Mouse (Mus musculus) erythroblast, adult 5-6 weeks (primary cell): ENCODE results near the gene Hnf4a. TPM values are rescaled to one million over a fixed set of nuclear protein-coding genes. Genes with fewer than 3 reads are reported as not detected.
A peak's percentile ranks its signal among the peaks of the same experiment; 100 is the strongest.

Experiments used
- ATAC-seq: replicated peaks from 2 replicates; pipeline ENCODE4 v1.8.0; 2016; ENCODE audit warnings: moderate number of reproducible peaks, mild to moderate bottlenecking, moderate TSS enrichment, inconsistent platforms; ENCODE audit not compliant: poor library complexity, low FRiP score, severe bottlenecking
- total RNA-seq, 2 experiments: library from RNA; stranded (forward) in 1 of 2; stranded (reverse) in 1 of 2; fragments of 150-400 nt in 1 of 2; fragments of 200-764, 138-1000 nt in 1 of 2; gene quantifications; 2 replicates each; pipeline versions ENCODE4 v1.2.3 to v1.2.4; 2015 to 2017; ENCODE audit warnings: low replicate concordance in 2 of 2

The Hnf4a gene
- total RNA-seq, 2 experiments from 2014 or later = 0.26 TPM; not detected in 1

DNA sequence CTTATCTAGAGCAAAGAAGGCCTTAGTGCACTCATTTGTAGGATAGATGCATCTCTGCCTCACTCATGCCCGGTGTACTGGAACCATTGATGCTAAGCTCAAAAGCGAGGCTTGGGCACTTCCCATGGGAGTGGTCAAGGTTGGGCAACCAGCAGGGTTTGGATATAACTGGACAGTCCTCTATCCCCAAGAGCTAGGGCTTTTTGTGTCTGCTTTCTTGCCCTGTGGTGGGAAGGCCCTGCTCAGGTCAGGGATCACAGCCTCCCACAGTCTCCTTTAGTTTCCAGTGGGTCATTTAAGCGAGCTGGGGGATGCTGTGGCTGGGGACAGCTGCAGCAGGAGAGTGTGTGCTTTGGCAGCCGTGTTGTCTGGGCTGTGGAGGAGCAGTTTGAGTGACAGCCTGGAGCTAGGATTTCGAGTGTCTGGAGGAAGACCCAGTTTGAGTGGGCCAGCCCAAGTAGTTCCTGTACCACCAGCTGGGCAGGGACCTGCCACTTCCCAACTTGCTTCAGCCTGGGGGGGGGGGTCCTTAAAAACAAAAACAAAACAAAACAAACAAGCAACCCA, 16.8 kb upstream of the Hnf4a start:
- ATAC-seq = no peak

- no peak for ATAC-seq
Observed at GRCm38 (mm10) chr2:163490656-163491055, 16.0 kb upstream of the Hnf4a start.

DNA sequence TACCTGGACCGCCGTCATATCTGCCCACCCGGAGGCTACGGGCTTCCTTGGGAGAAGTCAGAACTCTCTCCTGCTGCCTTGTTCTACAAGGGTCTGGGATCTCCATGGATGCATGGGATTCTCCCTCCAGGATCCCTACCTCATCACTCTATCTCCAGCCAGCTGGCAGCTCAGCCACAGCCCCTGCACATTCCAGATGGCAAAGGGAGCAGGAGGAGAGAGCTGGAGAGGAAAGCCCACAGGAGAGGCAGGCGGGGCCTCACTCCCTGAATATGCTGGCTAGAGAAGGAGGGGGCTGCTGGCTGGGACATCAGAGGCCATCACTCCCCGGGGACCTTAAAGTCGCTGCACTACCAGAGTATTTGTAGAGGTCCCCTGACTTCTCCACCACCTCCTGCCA, 15.3 kb upstream of the Hnf4a start:
- ATAC-seq = no peak

DNA sequence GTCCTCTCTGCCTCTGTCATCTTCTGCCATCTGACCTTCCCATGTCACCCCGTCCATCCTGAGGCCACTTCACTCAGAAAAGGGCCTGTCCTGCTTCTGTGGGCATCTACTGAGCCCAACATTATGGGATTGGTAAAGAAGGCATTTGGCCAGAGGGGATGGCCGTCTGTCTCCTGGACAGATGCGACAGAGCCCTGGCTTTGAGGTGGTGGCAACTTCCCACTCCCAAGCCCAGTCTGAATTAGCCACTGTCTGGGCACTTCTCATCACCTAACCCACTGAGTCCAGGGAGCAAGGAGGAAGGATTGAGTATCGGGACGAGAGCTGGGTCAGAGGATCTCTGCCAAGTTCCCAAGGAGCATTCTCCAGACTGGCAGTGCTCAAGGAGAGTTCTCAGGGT, 14.6 kb upstream of the Hnf4a start, which contains the start of gene R3hdml:
Gene R3hdml (plus strand): TSS at position 301 of the 400 bp plus-strand sequence.
- no peak for ATAC-seq

DNA sequence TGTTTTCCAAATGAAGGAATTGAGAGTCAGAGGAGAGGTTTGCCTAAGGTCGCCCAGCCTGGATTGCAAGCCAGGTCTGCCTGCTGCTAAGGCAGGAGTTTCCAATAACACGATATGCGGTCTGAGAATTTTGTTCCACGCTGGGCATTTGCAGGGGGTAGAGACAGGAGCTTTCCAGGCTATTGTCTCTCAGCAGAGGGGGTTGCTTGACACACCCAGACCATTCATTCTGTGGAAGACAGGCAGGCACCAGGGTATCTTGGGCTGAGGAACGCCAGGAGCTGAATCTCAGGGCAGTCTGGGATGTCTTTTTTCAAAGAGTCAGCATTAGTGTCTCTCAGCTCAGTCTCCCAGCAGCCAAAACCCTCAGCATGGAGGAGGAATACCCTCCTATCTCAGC, 13.6 kb upstream of the Hnf4a start:
- ATAC-seq = no peak

DNA sequence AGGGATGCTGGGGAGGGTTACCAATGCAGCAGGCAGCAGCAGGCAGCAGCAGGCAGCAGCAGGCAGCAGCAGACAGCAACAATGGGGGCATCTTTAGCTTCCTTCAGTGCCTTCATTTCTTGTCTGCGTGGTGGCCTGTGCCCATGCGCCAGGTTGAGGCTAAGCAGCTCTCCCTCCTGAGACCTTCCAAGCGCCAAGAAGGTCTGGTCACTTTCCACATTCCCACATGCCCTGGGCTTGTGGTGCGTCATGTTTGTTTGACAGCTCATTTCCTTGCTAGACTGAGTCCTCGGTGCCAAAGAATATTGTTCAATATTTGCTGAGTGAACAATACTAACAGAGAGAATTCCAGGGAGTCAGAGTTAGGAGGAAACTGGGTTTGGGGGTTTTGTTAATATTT, 12.6 kb upstream of the Hnf4a start:
- ATAC-seq = no peak

- ATAC-seq = no peak
Observed at GRCm38 (mm10) chr2:163494456-163494855, 12.2 kb upstream of the Hnf4a start.

- ATAC-seq = no peak
Observed at GRCm38 (mm10) chr2:163502219-163502618, 4.4 kb upstream of the Hnf4a start.

DNA sequence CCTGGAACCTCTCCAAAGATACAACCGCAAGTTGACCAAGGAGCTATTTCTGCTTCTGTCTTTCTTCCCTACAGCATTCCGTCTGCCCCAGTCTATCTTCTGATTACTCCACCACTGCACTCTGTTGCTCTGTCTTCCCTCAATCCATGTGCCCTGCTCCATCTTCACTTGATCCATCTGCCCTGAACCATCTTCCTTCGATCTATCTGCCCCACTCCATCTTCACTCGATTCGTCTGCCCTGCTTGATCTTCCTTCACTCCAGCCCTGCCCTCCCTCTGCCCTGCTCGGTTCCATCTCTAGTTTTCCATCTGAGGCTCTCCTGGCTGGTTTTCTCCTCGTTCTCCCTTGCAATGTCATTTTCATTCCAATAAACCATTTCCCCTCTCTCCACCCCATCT, 3.4 kb upstream of the Hnf4a start:
- ATAC-seq = no peak

DNA sequence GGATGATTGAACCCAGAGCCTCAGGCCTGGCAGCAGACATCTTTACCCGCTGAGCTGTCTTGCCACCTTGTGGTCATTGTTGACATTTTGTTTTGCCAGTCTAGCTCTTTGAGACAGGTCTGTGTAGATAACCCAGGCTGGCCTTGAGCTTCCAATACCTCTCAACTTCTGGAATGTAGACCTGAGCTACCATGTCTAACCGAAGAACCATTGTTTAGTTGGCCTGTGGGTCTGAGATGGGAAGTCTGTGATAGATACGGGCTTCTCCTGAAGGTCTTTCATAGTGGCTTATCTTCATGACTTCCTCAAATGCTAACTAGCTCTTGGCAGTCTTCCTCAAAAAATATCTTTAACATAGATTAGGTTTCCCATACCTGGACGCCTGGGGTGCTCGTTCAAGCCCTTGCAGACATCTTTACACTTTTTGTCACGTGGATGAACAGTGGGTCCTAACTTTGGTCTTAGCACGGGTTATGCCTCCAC, 19.2 kb downstream of the Hnf4a start:
- ATAC-seq = no peak

GRCm38 (mm10) chr2:163527497-163527896, 20.9 kb downstream of the Hnf4a start:
- no peak for ATAC-seq

DNA sequence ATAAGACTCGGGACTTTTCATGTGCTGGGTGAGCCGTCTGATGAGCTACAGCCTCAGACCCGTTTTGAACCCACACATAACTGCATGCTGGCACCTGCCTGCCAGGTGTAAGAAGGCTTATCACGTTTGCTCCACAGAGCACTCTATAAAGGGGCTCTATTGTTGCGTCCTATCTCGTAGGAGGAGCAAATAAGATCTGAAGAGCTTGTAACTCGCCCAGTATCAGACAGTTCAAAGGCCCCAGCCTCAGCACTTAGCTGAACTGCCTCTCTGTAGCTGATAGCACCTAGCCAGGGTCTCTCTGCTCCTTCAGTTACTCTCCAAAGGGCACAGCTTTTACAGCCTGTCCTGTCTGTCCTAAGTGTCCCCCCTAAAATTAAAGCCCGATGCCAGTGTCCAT, 23.8 kb downstream of the Hnf4a start:
- no peak for ATAC-seq

DNA sequence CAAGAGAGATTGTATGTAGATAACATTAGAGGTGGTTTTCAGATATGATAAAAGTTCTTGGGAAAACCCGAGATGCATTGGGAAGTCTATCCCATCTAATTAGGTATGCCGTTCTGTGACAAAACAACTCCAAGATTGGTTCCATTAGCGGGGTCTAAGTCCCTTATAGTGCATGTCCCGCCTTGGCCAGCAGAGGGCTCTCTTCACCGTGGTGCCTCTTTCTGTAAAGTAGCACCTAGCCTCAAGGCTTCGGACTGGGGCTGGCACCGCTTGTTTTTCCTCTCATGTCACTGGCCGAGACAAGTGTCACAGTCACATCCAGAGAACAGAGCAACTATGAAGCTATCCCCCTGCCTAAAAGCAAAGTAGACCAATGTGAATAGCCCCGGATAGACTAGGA, 25.3 kb downstream of the Hnf4a start:
- ATAC-seq = peak; percentile 69

DNA sequence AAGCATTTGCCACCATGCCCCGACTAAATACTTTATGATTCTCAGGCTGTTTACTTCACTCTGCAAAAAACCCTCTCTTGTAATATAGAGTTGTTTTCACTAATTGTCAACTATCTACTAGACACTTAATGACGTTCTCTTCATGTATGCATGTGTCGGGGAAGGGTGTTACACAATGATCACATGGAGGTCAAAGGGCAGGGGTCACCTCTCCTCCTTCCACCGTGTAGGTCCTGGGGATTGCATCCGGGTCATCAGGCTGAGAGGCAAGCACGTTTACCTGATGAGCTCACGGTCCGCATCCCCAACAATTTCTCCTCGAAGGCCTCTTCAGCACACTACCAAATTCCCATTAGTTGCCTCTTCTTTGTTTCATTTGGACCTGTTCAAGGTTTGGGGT, 26.6 kb downstream of the Hnf4a start:
- ATAC-seq = no peak

- ATAC-seq = peak; percentile 79
Observed at GRCm38 (mm10) chr2:163534958-163535524, 28.4 kb downstream of the Hnf4a start.

GRCm38 (mm10) chr2:163537443-163537842, 30.8 kb downstream of the Hnf4a start:
- no peak for ATAC-seq

- ATAC-seq = no peak
Observed at GRCm38 (mm10) chr2:163538410-163538809, 31.8 kb downstream of the Hnf4a start.

GRCm38 (mm10) chr2:163539321-163540040, 32.9 kb downstream of the Hnf4a start:
- no peak for ATAC-seq

DNA sequence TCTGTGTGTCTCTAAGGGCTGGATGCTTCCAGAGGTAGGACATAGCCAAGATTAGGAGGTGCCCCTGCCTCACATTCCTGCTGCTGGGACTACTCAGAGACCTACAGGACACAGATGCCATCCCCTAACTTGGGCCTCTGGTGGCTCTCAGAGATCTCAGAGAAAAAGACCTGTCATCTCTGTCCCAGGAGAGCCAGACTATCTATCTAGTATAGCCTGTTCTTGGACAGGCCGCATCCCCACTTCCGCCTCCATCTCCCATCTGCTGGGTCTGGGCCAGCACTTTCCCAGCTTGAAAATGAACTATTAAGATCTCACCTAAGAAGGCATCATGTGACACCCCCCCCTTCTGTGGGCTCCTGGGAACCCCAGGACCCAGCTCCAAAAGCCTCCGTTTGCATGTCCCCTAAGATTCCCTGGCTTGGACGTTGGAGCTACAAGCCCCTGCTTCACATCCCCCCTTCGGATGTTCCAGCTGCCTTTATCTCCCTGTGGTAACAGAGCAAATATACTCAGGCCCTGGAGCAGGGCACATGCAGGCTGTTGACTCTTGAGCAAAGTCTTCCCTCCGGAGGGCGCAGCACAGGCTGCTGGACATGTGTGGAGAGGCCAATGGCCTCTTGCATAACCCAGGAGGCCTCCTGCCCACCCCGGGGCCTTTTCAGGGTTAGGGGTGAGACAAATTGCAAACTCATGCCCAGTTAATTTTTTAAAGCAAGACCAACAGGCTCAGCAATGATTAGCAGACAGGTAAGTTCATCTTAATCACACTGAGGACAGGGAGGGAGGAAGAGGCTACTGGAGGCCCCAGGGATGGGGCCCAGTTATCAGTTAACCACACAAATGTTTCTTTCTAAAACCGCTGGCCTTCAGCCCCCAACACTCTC, 33.9 kb downstream of the Hnf4a start:
- ATAC-seq = no peak

GRCm38 (mm10) chr2:163541568-163542182, 35.1 kb downstream of the Hnf4a start:
- no peak for ATAC-seq
